ENCODE assay signal across 24 mouse cellular contexts in the genomic region with DNA sequence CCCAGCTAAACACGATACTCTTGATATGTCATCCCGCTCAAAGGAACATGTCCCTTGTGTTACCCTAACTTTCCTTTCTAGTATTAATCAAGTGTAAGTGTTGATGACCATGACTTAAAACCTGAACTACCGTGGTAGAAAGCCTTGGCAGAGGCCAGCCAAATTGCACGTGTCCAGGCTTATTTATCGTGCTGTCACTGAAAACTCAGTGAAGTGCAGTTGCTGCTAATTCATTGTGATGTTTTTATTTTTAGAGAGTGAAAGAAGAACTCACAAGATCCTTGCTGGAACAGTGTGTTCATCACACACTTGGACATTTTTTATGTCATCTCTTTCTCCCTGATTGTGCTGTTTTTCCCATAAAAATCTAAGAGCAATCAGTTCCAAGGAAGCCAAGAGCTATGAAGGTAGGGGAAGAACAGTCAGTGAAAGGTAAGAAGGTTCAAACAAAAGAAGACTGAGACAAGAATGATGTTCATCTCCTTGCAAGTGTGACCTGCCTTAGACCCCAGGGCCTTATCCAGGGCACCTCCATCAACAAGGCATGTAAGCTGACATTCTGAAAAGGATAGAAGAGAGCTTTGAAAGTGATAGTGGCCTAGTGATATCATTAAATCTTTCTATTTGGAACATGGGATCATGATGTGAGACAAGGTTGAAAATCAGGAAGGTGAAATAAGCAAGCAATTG.
DNase-seq lines count a peak whose midpoint lies in the region; ATAC-seq and TF ChIP-seq lines count a peak whose summit lies in the region.
"Had no signal": no experiment of that assay in that cellular context is flagged by ENCODE, and none has a peak within 500 bp of the region (broad histone marks: within the 10 kb centered on the region; RNA-seq: fewer than 3 reads in every experiment).

No protein-coding gene starts in this region.

- no peak overlapping the region for H3K4me2 ChIP-seq in kidney, embryonic 14.5 days (replicated peaks; ENCODE audit: low read depth, low read length)
- H3K4me2 ChIP-seq in kidney, embryonic 16.5 days (replicated peaks; ENCODE audit: low read depth, low read length): no peak overlapping the region
- no peak overlapping the region for H3K4me2 ChIP-seq in lung, embryonic 14.5 days
- H3K4me2 ChIP-seq: embryonic facial prominence, embryonic 12.5 days; forebrain, embryonic 13.5 days; forebrain, embryonic 15.5 days had no signal

- H3K36me3 ChIP-seq in kidney, embryonic 14.5 days (ENCODE audit: control insufficient read depth, insufficient read depth, low read length): no peaks in the 10 kb centered on the region
- H3K36me3 ChIP-seq in kidney, embryonic 16.5 days (ENCODE audit: insufficient read depth, low read length): no peaks in the 10 kb centered on the region
- H3K36me3 ChIP-seq in lung, embryonic 14.5 days (ENCODE audit: insufficient read depth): no peaks in the 10 kb centered on the region
- H3K36me3 ChIP-seq: embryonic facial prominence, embryonic 10.5 days; embryonic facial prominence, embryonic 12.5 days; forebrain, embryonic 15.5 days; G1E had no signal

- no peaks in the 10 kb centered on the region for H3K27me3 ChIP-seq in kidney, embryonic 14.5 days (ENCODE audit: control insufficient read depth, insufficient read depth, low read length)
- no peaks in the 10 kb centered on the region for H3K27me3 ChIP-seq in kidney, embryonic 16.5 days (ENCODE audit: insufficient read depth, low read length)
- no peaks in the 10 kb centered on the region for H3K27me3 ChIP-seq in lung, embryonic 14.5 days (ENCODE audit: insufficient read depth, low read length)
- H3K27me3 ChIP-seq: CH12.LX; embryonic facial prominence, embryonic 12.5 days; forebrain, embryonic 13.5 days; forebrain, embryonic 15.5 days; Patski had no signal

- no peak for TF ChIP-seq CTCF in lung, embryonic 14.5 days (IDR thresholded peaks at IDR 0.05; ENCODE audit: low read depth)

- no peak overlapping the region for H3K27ac ChIP-seq in kidney, embryonic 14.5 days (ENCODE audit: low read depth, low read length)
- H3K27ac ChIP-seq in kidney, embryonic 16.5 days (ENCODE audit: low read length): no peak overlapping the region
- no peak overlapping the region for H3K27ac ChIP-seq in lung, embryonic 14.5 days (ENCODE audit: low read depth)
- H3K27ac ChIP-seq: embryonic facial prominence, embryonic 10.5 days; embryonic facial prominence, embryonic 12.5 days; forebrain, embryonic 13.5 days; forebrain, embryonic 15.5 days had no signal

- H3K4me1 ChIP-seq in kidney, embryonic 14.5 days (ENCODE audit: control insufficient read depth, insufficient read depth, low read length): no peaks in the 10 kb centered on the region
- H3K4me1 ChIP-seq in kidney, embryonic 16.5 days (ENCODE audit: insufficient read depth, low read length): no peaks in the 10 kb centered on the region
- H3K4me1 ChIP-seq in lung, embryonic 14.5 days (ENCODE audit: insufficient read depth): no peaks in the 10 kb centered on the region
- H3K4me1 ChIP-seq: embryonic facial prominence, embryonic 10.5 days; embryonic facial prominence, embryonic 12.5 days had no signal

- no peak overlapping the region for H3K4me3 ChIP-seq in kidney, embryonic 14.5 days (ENCODE audit: low read length)
- H3K4me3 ChIP-seq in kidney, embryonic 16.5 days (ENCODE audit: low read length): no peak overlapping the region
- no peak overlapping the region for H3K4me3 ChIP-seq in lung, embryonic 14.5 days (ENCODE audit: low read depth, low read length)
- H3K4me3 ChIP-seq: embryonic facial prominence, embryonic 10.5 days; embryonic facial prominence, embryonic 12.5 days; forebrain, embryonic 13.5 days; forebrain, embryonic 15.5 days had no signal

- H3K9me3 ChIP-seq in kidney, embryonic 14.5 days (ENCODE audit: control insufficient read depth, low read length): no peaks in the 10 kb centered on the region
- no peaks in the 10 kb centered on the region for H3K9me3 ChIP-seq in kidney, embryonic 16.5 days (ENCODE audit: low read length)
- H3K9me3 ChIP-seq in lung, embryonic 14.5 days (ENCODE audit: low read depth, low read length): no peaks in the 10 kb centered on the region
- H3K9me3 ChIP-seq: embryonic facial prominence, embryonic 10.5 days; embryonic facial prominence, embryonic 12.5 days; forebrain, embryonic 13.5 days; forebrain, embryonic 15.5 days; G1E had no signal

- no peak overlapping the region for H3K9ac ChIP-seq in kidney, embryonic 14.5 days (ENCODE audit: low read depth, low read length)
- H3K9ac ChIP-seq in kidney, embryonic 16.5 days (replicated peaks; ENCODE audit: low read length): no peak overlapping the region
- no peak overlapping the region for H3K9ac ChIP-seq in lung, embryonic 14.5 days
- H3K9ac ChIP-seq: embryonic facial prominence, embryonic 12.5 days; forebrain, embryonic 13.5 days; forebrain, embryonic 15.5 days had no signal

- 22% methylated on average over 5 of the region's 5 CpGs for WGBS in kidney, embryonic 14.5 days
- WGBS in kidney, embryonic 16.5 days: 18% methylated on average over 5 of the region's 5 CpGs
- WGBS in lung, embryonic 14.5 days: 43% methylated on average over 5 of the region's 5 CpGs

- peak; percentile 79 for ATAC-seq in kidney, embryonic 14.5 days (ENCODE audit: low FRiP score, low TSS enrichment)
- ATAC-seq in kidney, embryonic 16.5 days (ENCODE audit: low FRiP score, low TSS enrichment): peak; percentile 69; the same call in 1 of the 2 replicates
- ATAC-seq in lung, embryonic 14.5 days (ENCODE audit: insufficient read depth): no peak
- ATAC-seq: activated CD4-positive, CD25-positive, alpha-beta regulatory T cell, adult 4 months; CD4-positive, CD25-positive, alpha-beta regulatory T cell, adult 4 months; forebrain, embryonic 13.5 days; forebrain, embryonic 15.5 days; Patski had no signal

- DNase-seq in kidney, postnatal 10 days: no peak
- DNase-seq in kidney, adult 9 months: no peak
- DNase-seq in lung, embryonic 14.5 days: peak; percentile 9
- DNase-seq in lung, adult 18-20 months: no peak
- DNase-seq: adrenal gland, adult 8-10 months; adrenal gland, postnatal 14 days; adrenal gland, postnatal 36 days; B cell, adult 2 months; cerebellum, adult 11-12 months; cerebellum, adult 2 months; cerebellum, adult 9-10 months; cerebellum, postnatal 10 days; cerebellum, postnatal 25 days had no signal
